Mouse (Mus musculus) heart, embryonic 12.5 days (tissue): ENCODE results near the gene C130050O18Rik. TPM values are rescaled to one million over a fixed set of nuclear protein-coding genes. Genes with fewer than 3 reads are reported as not detected.

Experiments
- microRNA counts: library from miRNA; unstranded; fragments of <30 nt; microRNA quantifications from one replicate; lab custom pipeline; 2017
- microRNA-seq: library from miRNA; unstranded; fragments of <30 nt; microRNA quantifications from one replicate; pipeline ENCODE4, GENCODE M21; 2017
- polyA plus RNA-seq: library from polyadenylated mRNA; unstranded; fragments of >200 nt; fragmentation: Nextera tagmentation; extraction: Ambion mirVana; gene quantifications from 2 replicates; pipeline ENCODE4 v1.2.1, GENCODE M21; 2016

The C130050O18Rik gene
- polyA plus RNA-seq, 1 experiment from 2014 or later = 0.10 TPM

MicroRNA genes within 50 kb of the gene (microRNA counts, 519-probe panel; counts per million panel counts)
- microRNA mmu-miR-339-3p (lab: Ali Mortazavi, UCI) (not detected), microRNA mmu-miR-339-5p (lab: Ali Mortazavi, UCI) (not detected)

Small RNA genes lying within 50 kb of the gene (microRNA-seq; reads per million reads assigned to microRNA genes)
- 588 reads per million, percentile 75 among the genes with 10 or more reads in this experiment for gene Mir339

Other genes starting within 250 kb of the C130050O18Rik start
- 41.8 and 42.4 TPM in 2 replicates for gene Sun1, start 204.6 kb upstream of the C130050O18Rik start, polyA plus RNA-seq
- 151 and 158 TPM in 2 replicates for gene Get4, start 153.0 kb upstream of the C130050O18Rik start, polyA plus RNA-seq
- 1.1 and 2.1 TPM in 2 replicates for gene Adap1, start 79.7 kb upstream of the C130050O18Rik start, polyA plus RNA-seq
- 66.2 and 72.6 TPM in 2 replicates for gene Cox19, start 53.9 kb upstream of the C130050O18Rik start, polyA plus RNA-seq
- gene Cyp2w1, start 52.7 kb upstream of the C130050O18Rik start, polyA plus RNA-seq = not detected in 2 replicates
- 8.2 and 8.5 TPM in 2 replicates for gene Gpr146, start 27.6 kb upstream of the C130050O18Rik start, polyA plus RNA-seq
- gene Gper1, start 17.9 kb downstream of the C130050O18Rik start, polyA plus RNA-seq = 0.79 and 0.96 TPM in 2 replicates
- gene 3110082I17Rik, start 55.2 kb downstream of the C130050O18Rik start, polyA plus RNA-seq = 21.3 and 21.6 TPM in 2 replicates
- gene Zfand2a, start 79.3 kb downstream of the C130050O18Rik start, polyA plus RNA-seq = 11.2 and 12.7 TPM in 2 replicates
- gene Uncx, start 138.2 kb downstream of the C130050O18Rik start, polyA plus RNA-seq = 0.09 TPM in 1 of 2 replicates, not detected in the other